Mouse (Mus musculus): Measurements from ENCODE around the gene Shisa8. TPM values are rescaled to one million over a fixed set of nuclear protein-coding genes. Genes with fewer than 3 reads are reported as not detected.

The Shisa8 gene
- polyA plus RNA-seq, 1 experiment from 2014 or later, result 1.0 TPM

DNA sequence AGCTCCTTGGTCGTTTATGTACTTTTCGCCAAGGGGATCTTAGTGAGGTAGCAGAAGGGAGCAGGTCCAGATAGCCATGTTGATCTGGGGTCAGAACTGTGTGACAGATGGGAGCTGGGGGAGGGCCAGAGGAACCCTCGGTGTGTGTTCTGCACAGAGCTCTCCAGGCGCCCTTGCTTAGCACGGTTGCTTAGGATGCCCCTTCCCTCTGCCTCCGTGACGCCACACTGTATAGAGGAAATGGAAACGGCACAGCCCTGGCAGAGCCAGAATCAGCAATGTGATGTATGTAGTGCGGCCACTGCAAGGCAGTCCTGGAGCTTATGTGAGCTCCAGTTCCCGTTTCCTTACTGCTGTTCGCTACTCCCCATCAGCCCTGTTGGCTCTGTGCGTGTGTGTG lies 16.3 kb downstream of the Shisa8 start:
- peaks cover 48% of the 10 kb centered on the region for H3K36me3 ChIP-seq (ENCODE audit: control insufficient read depth, insufficient read depth, low read length)
- no peaks in the 10 kb centered on the region for H3K4me1 ChIP-seq (replicated peaks; ENCODE audit: control insufficient read depth, insufficient read depth, low read length)
- no peaks in the 10 kb centered on the region for H3K27me3 ChIP-seq (ENCODE audit: control insufficient read depth, insufficient read depth, low read length)
- H3K9ac ChIP-seq (ENCODE audit: low read depth, low read length), result no peak overlapping the region
- no peak overlapping the region for H3K27ac ChIP-seq (ENCODE audit: low read depth, low read length)
- ATAC-seq (ENCODE audit: low FRiP score) (no peak), DNase-seq (ENCODE audit: low spot score) (no peak)
- H3K4me2 ChIP-seq (replicated peaks; ENCODE audit: low read depth, low read length), result no peak overlapping the region
- H3K9me3 ChIP-seq (ENCODE audit: control insufficient read depth, low read length), result no peaks in the 10 kb centered on the region
- no peak overlapping the region for H3K4me3 ChIP-seq (ENCODE audit: low read depth, low read length)
- 93% methylated on average over 12 of the region's 12 CpGs for WGBS

DNA sequence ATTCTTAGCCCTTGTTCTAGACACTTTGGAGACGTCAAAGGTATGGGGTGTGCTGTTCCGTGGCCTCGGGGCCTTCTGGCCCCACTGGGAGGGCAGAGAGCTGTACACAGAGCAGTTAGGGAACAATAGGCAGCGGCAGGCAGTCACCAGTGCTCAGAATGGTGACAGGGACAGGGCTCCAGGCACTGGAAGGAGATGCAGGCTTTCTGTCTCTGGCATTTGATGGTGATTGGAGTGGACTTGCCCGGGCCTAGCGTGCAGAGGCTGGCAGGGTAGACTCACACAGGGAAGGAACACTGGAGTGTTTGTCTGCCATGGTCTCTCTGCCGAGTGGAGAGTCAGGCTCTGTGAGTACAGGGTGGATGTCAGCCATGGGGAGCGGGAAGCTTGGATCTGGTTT lies 20.0 kb downstream of the Shisa8 start:
- H3K27ac ChIP-seq (ENCODE audit: low read depth, low read length), result no peak overlapping the region
- peaks cover 40% of the 10 kb centered on the region for H3K36me3 ChIP-seq (ENCODE audit: control insufficient read depth, insufficient read depth, low read length)
- no peak overlapping the region for H3K9ac ChIP-seq (ENCODE audit: low read depth, low read length)
- DNase-seq (ENCODE audit: low spot score) (no peak), ATAC-seq (ENCODE audit: low FRiP score) (no peak)
- no peaks in the 10 kb centered on the region for H3K27me3 ChIP-seq (ENCODE audit: control insufficient read depth, insufficient read depth, low read length)
- WGBS, result 85% methylated on average over 8 of the region's 8 CpGs
- H3K4me3 ChIP-seq (ENCODE audit: low read depth, low read length), result no peak overlapping the region
- no peaks in the 10 kb centered on the region for H3K4me1 ChIP-seq (replicated peaks; ENCODE audit: control insufficient read depth, insufficient read depth, low read length)
- H3K4me2 ChIP-seq (replicated peaks; ENCODE audit: low read depth, low read length), result no peak overlapping the region
- H3K9me3 ChIP-seq (ENCODE audit: control insufficient read depth, low read length), result no peaks in the 10 kb centered on the region

DNA sequence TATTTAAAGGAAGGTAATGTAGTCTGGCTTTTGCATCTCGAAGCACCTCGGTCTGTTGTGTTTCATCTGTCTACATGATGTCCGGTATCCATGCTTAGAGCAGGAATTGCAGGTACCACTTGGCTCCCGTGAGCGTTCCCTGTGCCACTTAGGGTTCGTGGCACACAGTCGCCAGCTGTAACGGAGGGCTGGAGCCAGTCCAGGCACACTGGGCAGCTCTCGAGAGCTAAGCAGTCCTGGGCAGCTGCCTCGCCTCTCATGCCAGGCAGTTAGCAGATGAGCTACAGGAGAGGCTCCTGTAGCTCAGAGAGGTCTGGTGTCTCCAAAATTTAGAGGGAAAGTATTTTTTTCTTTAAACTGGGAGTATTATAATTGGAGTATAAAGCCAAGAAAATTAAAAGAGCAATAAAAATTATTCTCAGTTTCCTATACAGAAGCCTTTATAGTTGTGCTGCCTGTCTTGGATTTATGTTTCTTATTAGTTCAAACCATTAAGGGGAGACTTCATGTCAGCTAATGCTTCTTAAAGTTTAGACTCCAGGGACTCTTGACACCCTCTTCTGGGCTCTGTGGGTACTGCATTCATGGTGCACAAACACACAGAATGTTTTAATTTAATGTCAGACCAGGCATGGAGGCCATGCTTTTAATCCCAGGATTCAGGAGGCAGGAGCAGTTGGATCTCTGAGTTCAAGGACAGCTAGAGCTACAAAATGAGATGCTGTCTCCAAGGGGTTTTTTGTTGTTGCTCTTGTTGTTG lies 24.0 kb downstream of the Shisa8 start:
- no peak overlapping the region for H3K4me3 ChIP-seq (ENCODE audit: low read depth, low read length)
- no peak overlapping the region for H3K9ac ChIP-seq (ENCODE audit: low read depth, low read length)
- H3K27ac ChIP-seq (ENCODE audit: low read depth, low read length), result no peak overlapping the region
- H3K9me3 ChIP-seq (ENCODE audit: control insufficient read depth, low read length), result no peaks in the 10 kb centered on the region
- peaks cover 43% of the 10 kb centered on the region for H3K36me3 ChIP-seq (ENCODE audit: control insufficient read depth, insufficient read depth, low read length)
- H3K4me2 ChIP-seq (replicated peaks; ENCODE audit: low read depth, low read length), result no peak overlapping the region
- peak; percentile 69 for DNase-seq (ENCODE audit: low spot score)
- H3K27me3 ChIP-seq (ENCODE audit: control insufficient read depth, insufficient read depth, low read length), result no peaks in the 10 kb centered on the region
- 98% methylated on average over 10 of the region's 10 CpGs for WGBS
- no peaks in the 10 kb centered on the region for H3K4me1 ChIP-seq (replicated peaks; ENCODE audit: control insufficient read depth, insufficient read depth, low read length)
- no peak for ATAC-seq (ENCODE audit: low FRiP score)

DNA sequence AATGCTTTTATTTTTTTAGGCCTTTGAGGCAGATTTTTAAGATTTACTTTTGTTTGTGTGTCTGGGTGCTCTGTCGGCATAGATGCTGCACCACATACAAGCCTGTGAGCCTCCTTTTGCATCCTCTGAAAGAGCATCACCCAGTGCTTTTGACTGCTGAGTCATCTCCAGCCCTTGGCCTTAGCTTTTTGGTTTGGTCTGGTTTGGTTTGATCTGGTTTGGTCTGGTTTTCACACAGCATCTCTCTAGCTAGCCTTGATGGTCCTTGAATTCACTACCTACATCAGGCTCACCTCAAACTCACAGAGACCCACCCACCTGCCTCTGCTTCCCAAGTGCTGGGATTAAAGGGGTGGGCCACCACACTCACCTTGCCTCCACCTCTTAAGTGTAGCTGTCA lies 24.7 kb downstream of the Shisa8 start:
- WGBS, result 100% methylated on average over 1 of the region's 1 CpGs
- ATAC-seq (ENCODE audit: low FRiP score), result no peak
- H3K27ac ChIP-seq (ENCODE audit: low read depth, low read length), result no peak overlapping the region
- no peaks in the 10 kb centered on the region for H3K27me3 ChIP-seq (ENCODE audit: control insufficient read depth, insufficient read depth, low read length)
- H3K4me1 ChIP-seq (replicated peaks; ENCODE audit: control insufficient read depth, insufficient read depth, low read length), result no peaks in the 10 kb centered on the region
- peaks cover 42% of the 10 kb centered on the region for H3K36me3 ChIP-seq (ENCODE audit: control insufficient read depth, insufficient read depth, low read length)
- DNase-seq (ENCODE audit: low spot score), result no peak
- no peak overlapping the region for H3K9ac ChIP-seq (ENCODE audit: low read depth, low read length)
- H3K9me3 ChIP-seq (ENCODE audit: control insufficient read depth, low read length), result no peaks in the 10 kb centered on the region
- H3K4me2 ChIP-seq (replicated peaks; ENCODE audit: low read depth, low read length), result no peak overlapping the region
- no peak overlapping the region for H3K4me3 ChIP-seq (ENCODE audit: low read depth, low read length)

DNA sequence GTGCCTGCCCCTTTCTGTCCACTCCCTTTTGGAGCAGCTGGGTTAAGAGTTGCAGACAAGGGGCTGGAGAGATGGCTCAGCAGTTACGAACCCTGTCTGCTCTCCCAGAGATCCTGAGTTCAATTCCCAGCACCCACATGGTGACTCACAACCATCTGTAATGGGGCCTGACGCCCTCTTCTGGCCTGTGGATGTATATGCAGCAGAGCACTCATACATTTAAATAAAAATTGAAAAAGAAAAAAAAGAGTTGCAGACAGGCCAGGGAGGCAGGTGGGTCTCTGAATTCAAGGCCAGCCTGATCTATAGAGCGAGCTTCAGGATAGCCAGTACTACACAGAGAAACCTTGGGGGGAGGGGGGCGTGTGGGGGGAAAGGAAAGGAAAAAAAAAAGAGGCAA lies 25.2 kb downstream of the Shisa8 start:
- Histone ChIP-seq H3K4me3 (ENCODE audit: low read depth, low read length) (no peak overlapping the region), H3K4me1 (replicated peaks; ENCODE audit: control insufficient read depth, insufficient read depth, low read length) (no peaks in the 10 kb centered on the region), H3K4me2 (replicated peaks; ENCODE audit: low read depth, low read length) (no peak overlapping the region), H3K9ac (ENCODE audit: low read depth, low read length) (no peak overlapping the region), H3K27ac (ENCODE audit: low read depth, low read length) (no peak overlapping the region), H3K27me3 (ENCODE audit: control insufficient read depth, insufficient read depth, low read length) (no peaks in the 10 kb centered on the region), H3K36me3 (ENCODE audit: control insufficient read depth, insufficient read depth, low read length) (peaks cover 40% of the 10 kb centered on the region), H3K9me3 (ENCODE audit: control insufficient read depth, low read length) (no peaks in the 10 kb centered on the region; the same call in 1 of the 2 replicates)
- DNase-seq (ENCODE audit: low spot score), result no peak
- ATAC-seq (ENCODE audit: low FRiP score), result no peak
- WGBS, result 86% methylated on average over 4 of the region's 4 CpGs

DNA sequence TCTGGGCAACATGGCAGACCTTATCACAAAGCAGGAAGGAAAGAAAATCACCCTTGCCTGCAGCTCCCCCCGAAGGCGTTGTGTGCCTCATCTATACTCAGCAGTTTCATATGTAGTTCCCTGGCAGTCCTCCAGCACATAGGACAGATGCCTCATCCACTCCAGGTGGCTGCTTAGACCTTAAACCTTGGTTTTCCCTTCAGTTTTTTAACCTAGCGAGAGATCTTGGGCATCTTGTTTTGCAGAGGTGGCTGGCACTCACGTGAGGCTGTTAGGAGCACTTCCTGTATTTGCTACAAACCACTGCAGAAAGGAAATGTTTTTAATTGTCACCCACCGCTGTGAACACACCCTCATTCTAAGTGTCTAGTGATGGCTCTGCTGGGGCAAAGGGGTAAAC lies 25.7 kb downstream of the Shisa8 start:
- no peaks in the 10 kb centered on the region for H3K4me1 ChIP-seq (replicated peaks; ENCODE audit: control insufficient read depth, insufficient read depth, low read length)
- no peak overlapping the region for H3K4me2 ChIP-seq (replicated peaks; ENCODE audit: low read depth, low read length)
- H3K36me3 ChIP-seq (ENCODE audit: control insufficient read depth, insufficient read depth, low read length), result peaks cover 43% of the 10 kb centered on the region
- 91% methylated on average over 5 of the region's 5 CpGs for WGBS
- no peak overlapping the region for H3K4me3 ChIP-seq (ENCODE audit: low read depth, low read length)
- ATAC-seq (ENCODE audit: low FRiP score) (no peak), DNase-seq (ENCODE audit: low spot score) (no peak)
- no peak overlapping the region for H3K9ac ChIP-seq (ENCODE audit: low read depth, low read length)
- H3K27me3 ChIP-seq (ENCODE audit: control insufficient read depth, insufficient read depth, low read length), result no peaks in the 10 kb centered on the region
- peaks cover 2% of the 10 kb centered on the region; the same call in 1 of the 2 replicates for H3K9me3 ChIP-seq (ENCODE audit: control insufficient read depth, low read length)
- H3K27ac ChIP-seq (ENCODE audit: low read depth, low read length), result no peak overlapping the region

DNA sequence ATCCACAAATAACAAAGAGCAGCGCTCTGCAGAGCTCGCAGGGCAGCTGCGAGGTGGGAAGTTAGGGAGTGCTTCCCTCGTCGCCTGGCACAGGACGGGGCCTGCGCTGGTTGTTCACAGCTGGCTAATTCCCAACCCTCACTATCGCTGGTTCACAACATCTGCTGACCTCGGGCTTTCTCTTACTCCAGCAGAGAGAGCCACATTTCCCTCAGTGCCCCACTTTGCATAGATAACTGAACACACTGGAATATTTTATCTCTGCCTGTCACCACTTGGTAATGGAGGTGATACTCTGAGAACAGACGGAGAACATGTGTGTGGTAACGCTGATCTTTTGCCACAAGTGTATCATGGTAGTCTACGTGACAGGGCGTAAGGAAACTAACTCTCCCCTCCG lies 26.5 kb downstream of the Shisa8 start:
- H3K9me3 ChIP-seq (ENCODE audit: control insufficient read depth, low read length), result peaks cover 3% of the 10 kb centered on the region; the same call in 1 of the 2 replicates
- H3K36me3 ChIP-seq (ENCODE audit: control insufficient read depth, insufficient read depth, low read length), result peaks cover 49% of the 10 kb centered on the region
- no peak overlapping the region for H3K27ac ChIP-seq (ENCODE audit: low read depth, low read length)

DNA sequence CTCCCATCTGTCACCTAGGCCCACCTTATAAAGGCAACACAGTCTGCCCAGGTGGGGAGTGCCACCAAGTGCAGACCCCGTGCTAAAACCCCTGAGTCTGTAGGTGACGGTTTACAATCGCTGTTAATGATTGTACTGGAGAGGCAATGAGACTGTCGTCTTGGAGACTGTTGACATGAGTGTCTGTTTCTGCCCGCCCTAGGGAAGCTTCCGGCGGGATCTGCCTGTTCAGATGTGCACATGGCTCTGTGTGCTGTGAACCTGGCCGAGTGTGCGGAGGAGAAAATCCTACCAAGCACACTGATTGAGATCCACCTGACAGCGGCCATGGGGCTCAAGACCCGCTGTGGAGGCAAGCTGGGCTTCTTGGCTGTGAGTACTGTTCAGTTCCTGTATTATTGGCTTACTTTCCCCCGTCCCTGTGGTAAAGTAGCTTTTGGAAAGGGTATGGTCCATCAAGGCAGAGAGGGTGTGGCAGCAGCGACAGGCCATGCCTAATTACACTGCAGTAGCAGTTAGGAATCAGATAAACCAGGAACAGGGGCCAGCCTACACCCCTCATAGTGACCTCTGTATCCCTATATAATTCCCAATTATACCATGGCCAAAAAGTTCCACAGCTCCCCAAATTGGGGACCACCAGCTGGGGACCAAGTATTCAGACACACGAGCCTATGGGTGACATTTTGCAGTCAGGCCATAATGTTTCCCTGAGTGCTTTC lies 27.4 kb downstream of the Shisa8 start:
- Histone ChIP-seq H3K9ac (ENCODE audit: low read depth, low read length) (no peak overlapping the region), H3K4me3 (ENCODE audit: low read depth, low read length) (no peak overlapping the region), H3K4me2 (replicated peaks; ENCODE audit: low read depth, low read length) (no peak overlapping the region), H3K27me3 (ENCODE audit: control insufficient read depth, insufficient read depth, low read length) (no peaks in the 10 kb centered on the region), H3K9me3 (ENCODE audit: control insufficient read depth, low read length) (peaks cover 3% of the 10 kb centered on the region; the same call in 1 of the 2 replicates), H3K27ac (ENCODE audit: low read depth, low read length) (no peak overlapping the region), H3K36me3 (ENCODE audit: control insufficient read depth, insufficient read depth, low read length) (peaks cover 58% of the 10 kb centered on the region), H3K4me1 (replicated peaks; ENCODE audit: control insufficient read depth, insufficient read depth, low read length) (no peaks in the 10 kb centered on the region)
- 89% methylated on average over 14 of the region's 14 CpGs for WGBS
- DNase-seq (ENCODE audit: low spot score), result no peak
- no peak for ATAC-seq (ENCODE audit: low FRiP score)

More for the DNA sequence above, 26.5 kb downstream of the Shisa8 start:
- 87% methylated on average over 14 of the region's 14 CpGs for WGBS
- Histone ChIP-seq H3K27me3 (ENCODE audit: control insufficient read depth, insufficient read depth, low read length) (no peaks in the 10 kb centered on the region), H3K4me3 (ENCODE audit: low read depth, low read length) (no peak overlapping the region), H3K4me1 (replicated peaks; ENCODE audit: control insufficient read depth, insufficient read depth, low read length) (no peaks in the 10 kb centered on the region), H3K4me2 (replicated peaks; ENCODE audit: low read depth, low read length) (no peak overlapping the region), H3K9ac (ENCODE audit: low read depth, low read length) (no peak overlapping the region)
- no peak for DNase-seq (ENCODE audit: low spot score)
- no peak for ATAC-seq (ENCODE audit: low FRiP score)

DNA sequence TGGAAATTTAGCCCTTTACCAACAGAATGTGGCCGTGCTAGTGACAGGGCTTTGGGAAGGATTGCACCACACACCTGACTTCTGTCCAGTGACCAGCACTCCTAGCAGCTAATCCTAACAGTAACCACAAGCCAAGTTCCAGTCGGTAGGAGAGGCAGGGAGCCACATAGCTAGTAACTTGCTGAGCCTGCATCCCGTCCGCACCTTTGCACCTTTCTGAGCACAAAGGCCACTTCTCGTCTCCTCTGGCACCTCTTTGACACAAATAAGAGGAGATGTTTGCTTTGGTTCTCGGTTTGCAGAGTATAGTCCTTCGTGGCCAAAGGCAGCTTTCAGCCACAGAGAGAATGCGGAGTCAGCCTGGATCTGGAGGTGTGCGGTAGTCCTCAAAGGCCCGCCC lies 28.0 kb downstream of the Shisa8 start:
- ATAC-seq (ENCODE audit: low FRiP score) (no peak), DNase-seq (ENCODE audit: low spot score) (no peak)
- no peak overlapping the region for H3K9ac ChIP-seq (ENCODE audit: low read depth, low read length)
- H3K4me1 ChIP-seq (replicated peaks; ENCODE audit: control insufficient read depth, insufficient read depth, low read length), result no peaks in the 10 kb centered on the region
- H3K27me3 ChIP-seq (ENCODE audit: control insufficient read depth, insufficient read depth, low read length), result no peaks in the 10 kb centered on the region
- H3K9me3 ChIP-seq (ENCODE audit: control insufficient read depth, low read length), result peaks cover 3% of the 10 kb centered on the region; the same call in 1 of the 2 replicates
- no peak overlapping the region for H3K27ac ChIP-seq (ENCODE audit: low read depth, low read length)
- no peak overlapping the region for H3K4me2 ChIP-seq (replicated peaks; ENCODE audit: low read depth, low read length)
- H3K4me3 ChIP-seq (ENCODE audit: low read depth, low read length), result no peak overlapping the region
- WGBS, result 91% methylated on average over 10 of the region's 10 CpGs
- H3K36me3 ChIP-seq (ENCODE audit: control insufficient read depth, insufficient read depth, low read length), result peaks cover 64% of the 10 kb centered on the region
